Mouse (Mus musculus): ENCODE measurements around the gene Tkfc. TPM values are rescaled to one million over a fixed set of nuclear protein-coding genes. Genes with fewer than 3 reads are reported as not detected.

The Tkfc gene
- 11.1 and 11.9 TPM in 2 replicates for polyA plus RNA-seq (2012; rRNA removed)

DNA sequence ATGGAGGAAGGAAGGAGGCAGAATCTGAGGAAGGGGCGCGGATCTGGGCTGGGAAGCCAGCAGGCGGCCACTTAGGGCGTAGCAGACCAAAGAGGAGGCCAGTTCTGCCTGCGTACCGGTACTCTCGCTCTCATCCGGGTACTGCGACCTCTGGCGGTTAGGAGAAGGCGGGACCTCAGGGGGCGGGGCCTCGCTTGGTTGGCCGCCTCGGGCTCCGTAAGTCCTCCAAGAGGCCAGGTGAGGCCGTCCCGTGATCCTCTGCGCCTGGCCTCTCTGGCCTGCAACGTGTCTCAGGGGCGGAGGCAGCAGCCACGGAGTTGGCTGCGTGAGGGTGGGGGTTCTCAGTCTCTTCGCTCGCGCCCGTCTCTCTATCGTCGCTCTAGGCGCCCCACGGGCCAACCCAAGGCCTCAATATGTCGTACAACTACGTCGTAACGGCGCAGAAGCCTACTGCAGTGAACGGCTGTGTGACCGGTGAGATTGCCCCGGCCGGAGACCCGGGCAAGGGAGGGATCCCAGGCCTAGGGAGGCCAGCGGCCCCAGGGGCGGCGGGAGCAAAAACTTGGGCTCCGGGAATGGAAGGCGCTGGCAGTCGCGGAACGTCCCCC is at the start of gene Tkfc, which contains the start of gene Ddb1:
Gene Tkfc, minus strand, starts transcription at position 362 of the 608 bp plus-strand sequence.
Gene Ddb1, plus strand, starts transcription at position 35 of the 608 bp plus-strand sequence.
- peak; percentile 97 for DNase-seq (ENCODE audit: low spot score)

GRCm38 (mm10) chr19:10648156-10648555 is 42.7 kb upstream of the Tkfc start:
- no peak for DNase-seq (ENCODE audit: low spot score)

DNA sequence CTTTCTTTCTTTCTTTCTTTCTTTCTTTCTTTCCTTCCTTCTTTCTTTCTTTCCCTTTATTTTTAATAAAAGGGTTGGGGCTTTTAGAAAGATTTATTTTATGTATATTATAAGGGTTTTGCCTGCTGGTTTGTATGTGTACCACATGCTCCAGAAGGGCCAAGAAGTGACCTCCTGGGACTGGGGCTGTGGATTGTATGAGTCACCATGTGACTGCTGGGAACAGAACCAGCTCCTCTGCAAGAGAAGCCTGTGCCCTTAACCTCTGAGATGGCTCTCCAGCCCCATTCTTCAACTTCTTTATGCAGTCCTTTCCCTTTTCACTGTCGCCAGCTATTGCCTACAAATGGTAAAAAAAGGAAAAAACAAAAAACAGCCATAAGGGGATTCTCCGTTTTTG is 40.2 kb upstream of the Tkfc start:
- DNase-seq (ENCODE audit: low spot score), result no peak

- no peak for DNase-seq (ENCODE audit: low spot score)
Measured at GRCm38 (mm10) chr19:10640589-10641378, 35.3 kb upstream of the Tkfc start.

DNA sequence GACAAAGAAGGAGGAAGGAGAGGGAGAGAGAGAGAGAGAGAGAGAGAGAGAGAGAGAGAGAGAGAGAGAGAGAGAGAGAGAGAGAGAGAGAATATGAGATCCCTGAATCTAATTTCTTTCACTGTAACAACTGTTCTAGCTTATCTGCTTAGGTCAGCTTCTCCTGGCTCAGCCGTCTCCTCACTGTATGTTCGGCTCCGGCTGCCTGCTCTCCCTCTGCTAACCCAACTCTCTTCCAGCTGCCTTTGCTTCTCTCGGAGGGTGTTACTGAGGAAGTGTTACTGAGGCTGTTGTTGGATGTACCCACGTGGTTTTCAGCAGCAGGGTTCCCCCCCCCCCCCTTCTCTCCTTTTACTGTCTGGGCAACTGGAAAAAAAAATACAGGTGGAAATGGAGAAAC is 34.6 kb upstream of the Tkfc start:
- DNase-seq (ENCODE audit: low spot score), result no peak

- DNase-seq (ENCODE audit: low spot score), result no peak
Measured at GRCm38 (mm10) chr19:10637840-10638239, 32.4 kb upstream of the Tkfc start.

DNA sequence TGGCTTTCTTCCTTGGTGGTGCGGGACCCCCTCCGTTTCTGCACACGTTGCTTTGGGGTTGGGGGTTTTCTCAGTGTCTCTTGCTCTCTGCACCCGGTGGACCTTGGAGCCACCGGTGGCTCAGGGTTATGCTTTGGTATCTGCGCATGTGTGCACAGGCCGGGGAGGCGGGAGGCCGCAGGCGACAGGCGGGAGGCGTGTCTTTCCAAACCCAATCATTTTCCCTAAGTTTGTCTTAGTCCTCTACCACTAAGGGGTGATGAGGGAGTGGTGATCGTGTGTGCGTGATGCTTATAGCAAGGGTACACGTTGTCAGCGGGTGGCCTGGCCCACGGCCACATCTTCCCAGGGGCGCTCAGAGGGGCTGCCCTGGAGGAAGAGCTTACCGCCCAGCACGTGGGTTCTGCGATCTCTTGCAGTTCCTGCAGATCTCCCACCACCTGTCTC is 29.4 kb upstream of the Tkfc start:
- DNase-seq (ENCODE audit: low spot score), result no peak

- no peak for DNase-seq (ENCODE audit: low spot score)
Measured at GRCm38 (mm10) chr19:10634106-10634871, 28.8 kb upstream of the Tkfc start, which contains the start of gene Vwce. Vwce (plus strand) TSS chr19:10634213.

DNA sequence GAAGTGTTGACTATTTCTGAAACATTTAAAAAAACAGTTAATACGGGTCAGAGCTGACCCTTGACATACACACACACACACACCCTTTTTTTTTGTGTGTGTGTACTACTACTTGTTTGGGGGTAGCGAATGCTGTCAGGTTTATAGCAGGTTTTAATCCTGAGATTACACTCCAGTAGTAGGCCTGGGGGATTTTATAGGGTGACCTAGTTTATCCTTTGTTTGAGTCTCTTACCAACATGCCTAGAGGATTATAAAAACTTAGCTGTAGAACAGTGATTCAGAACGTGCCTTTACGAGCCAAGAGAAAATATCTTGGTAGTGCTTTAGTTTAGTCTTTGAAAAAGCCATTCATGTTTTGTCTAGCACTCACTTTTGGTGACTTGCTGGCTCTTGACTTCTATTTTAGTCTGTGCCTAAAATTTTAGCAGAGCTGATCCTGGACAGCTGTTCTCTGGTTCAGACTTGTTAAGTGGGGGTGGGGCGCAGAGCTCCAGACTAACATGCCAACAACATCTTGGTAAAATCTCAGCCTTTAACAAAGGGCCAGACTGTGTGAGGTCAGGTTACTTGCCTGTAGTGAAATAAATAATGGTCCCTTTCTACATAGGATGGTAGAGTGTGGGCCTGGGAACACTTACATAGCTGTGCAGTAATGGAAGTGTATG is 3.3 kb upstream of the Tkfc start:
- DNase-seq (ENCODE audit: low spot score), result no peak

DNA sequence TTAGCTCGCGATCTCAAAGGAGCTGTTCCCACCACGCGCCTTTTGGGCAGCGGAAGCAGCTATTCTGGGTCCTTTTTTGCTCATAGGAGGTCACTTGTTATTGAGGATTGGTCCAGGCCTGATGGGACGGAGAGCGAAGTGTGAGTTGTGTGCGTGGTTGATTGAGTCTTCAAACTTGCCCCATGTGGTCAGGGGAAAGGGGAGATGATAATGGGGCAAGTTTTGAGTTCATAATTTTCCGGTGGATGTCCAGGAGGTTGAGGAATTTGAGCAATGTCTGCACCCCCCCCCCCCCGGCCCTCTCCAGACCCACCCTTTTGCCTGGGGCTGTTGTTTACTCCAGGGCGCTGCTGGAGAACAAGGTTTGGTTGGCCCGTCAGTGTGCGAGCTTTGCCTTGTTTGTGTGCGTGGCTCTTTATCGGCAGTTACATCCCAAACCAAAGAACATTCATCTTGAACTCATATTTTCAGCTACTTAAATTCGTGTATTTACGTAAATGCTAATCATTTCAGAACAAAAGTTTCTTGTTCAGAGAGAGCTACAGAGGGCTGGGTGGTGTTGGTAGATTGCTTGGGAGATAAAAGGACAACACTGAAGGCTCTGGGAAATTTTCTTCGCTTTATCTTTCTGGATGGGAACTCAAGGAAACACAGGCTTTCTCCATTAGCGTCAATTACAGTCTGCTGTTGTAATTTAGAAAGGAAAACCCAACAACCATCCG is 608 bp upstream of the Tkfc start:
- DNase-seq (ENCODE audit: low spot score), result no peak

GRCm38 (mm10) chr19:10604534-10604933 is 920 bp downstream of the Tkfc start:
- DNase-seq (ENCODE audit: low spot score), result no peak

- DNase-seq (ENCODE audit: low spot score), result no peak
Measured at GRCm38 (mm10) chr19:10603660-10604523, 1.6 kb downstream of the Tkfc start.

GRCm38 (mm10) chr19:10602787-10603186 is 2.7 kb downstream of the Tkfc start:
- peak; percentile 61 for DNase-seq (ENCODE audit: low spot score)

DNA sequence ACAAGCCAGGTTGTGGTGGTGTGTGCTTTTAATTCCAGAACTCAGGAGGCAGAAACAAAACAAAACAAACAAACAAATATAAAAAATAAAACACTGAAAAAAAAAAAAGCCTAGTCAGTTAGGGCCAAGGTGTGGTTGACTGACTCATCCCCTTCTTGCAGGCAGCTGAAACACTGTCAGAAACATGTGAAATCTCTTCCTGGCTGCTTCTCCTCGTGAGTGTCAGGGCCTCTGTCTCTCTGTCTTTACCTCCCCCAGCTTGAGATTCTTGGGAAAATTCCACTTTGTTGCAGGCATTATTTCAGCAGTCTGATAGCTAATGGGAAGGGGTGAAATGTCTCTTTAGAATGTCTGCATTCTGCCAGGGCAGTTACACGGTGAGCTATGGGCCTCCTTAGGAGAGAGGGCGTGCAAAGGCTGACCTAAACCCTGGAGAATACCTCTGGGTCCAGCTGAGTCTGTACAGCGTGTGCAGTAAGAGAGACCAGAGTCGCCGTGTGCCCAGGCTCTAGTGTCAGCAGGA is 3.1 kb downstream of the Tkfc start:
- no peak for DNase-seq (ENCODE audit: low spot score)

- DNase-seq (ENCODE audit: low spot score), result no peak
Measured at GRCm38 (mm10) chr19:10599648-10600047, 5.8 kb downstream of the Tkfc start.

DNA sequence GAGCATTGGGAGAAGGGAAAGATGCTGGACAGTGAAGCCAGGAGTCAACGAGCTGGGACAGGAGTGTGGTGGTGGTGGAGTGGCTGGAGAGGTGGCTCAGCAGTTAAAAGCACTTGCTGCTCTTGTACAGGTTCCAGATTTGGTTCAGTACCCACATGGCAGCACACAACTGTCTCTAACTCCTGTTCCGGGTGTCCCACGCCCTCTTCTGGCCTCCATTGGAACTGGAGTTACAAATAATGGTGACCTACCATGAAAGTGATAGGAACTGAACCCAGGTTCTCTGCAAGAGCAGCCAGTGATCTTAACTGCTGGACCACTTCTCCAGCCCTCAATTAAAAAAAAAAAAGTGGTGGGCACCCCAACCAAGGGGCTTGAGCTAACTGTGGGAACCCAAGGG is 7.3 kb downstream of the Tkfc start:
- DNase-seq (ENCODE audit: low spot score), result no peak

- no peak for DNase-seq (ENCODE audit: low spot score)
Measured at GRCm38 (mm10) chr19:10591659-10592377, 13.6 kb downstream of the Tkfc start.

- DNase-seq (ENCODE audit: low spot score), result no peak
Measured at GRCm38 (mm10) chr19:10590301-10590700, 15.2 kb downstream of the Tkfc start.
